14 mouse cellular contexts compared by ENCODE assay signal in the genomic region with DNA sequence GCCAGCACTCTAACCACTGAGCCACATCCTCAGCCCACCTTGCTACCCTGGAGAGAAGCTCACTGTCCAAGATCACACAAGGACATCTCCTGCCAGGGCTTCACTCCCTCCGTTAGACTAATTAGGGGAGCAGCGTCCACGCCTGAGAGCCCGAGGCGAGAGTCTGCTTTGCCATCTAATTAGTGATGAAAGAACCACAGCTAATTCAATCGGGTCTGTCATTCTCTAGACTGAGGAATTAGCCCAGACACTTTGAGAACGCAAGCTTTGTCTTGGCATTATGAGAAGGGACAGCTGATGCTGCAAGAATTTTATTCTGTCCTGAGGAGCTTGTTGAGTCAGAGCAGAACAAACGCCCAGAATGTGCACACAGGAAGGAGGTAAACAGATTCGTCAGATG.
DNase-seq lines count a peak whose midpoint lies in the region; ATAC-seq lines count a peak whose summit lies in the region.
"Had no signal": no experiment of that assay in that cellular context is flagged by ENCODE, and none has a peak within 500 bp of the region (broad histone marks: within the 10 kb centered on the region; RNA-seq: fewer than 3 reads in every experiment).

No protein-coding gene starts in this region.

- no peak overlapping the region for H3K9ac ChIP-seq in midbrain, embryonic 11.5 days (ENCODE audit: low read length)
- H3K9ac ChIP-seq: embryonic facial prominence, embryonic 13.5 days; heart, embryonic 13.5 days had no signal

- H3K27me3 ChIP-seq in midbrain, embryonic 11.5 days (ENCODE audit: control insufficient read depth, insufficient read depth, low read length), result no peaks in the 10 kb centered on the region
- H3K27me3 ChIP-seq in midbrain, embryonic 10.5 days (ENCODE audit: low read depth, poor library complexity, severe bottlenecking), result no peaks in the 10 kb centered on the region
- H3K27me3 ChIP-seq: embryonic facial prominence, embryonic 13.5 days; heart, embryonic 13.5 days had no signal

- no peaks in the 10 kb centered on the region for H3K9me3 ChIP-seq in midbrain, embryonic 11.5 days (ENCODE audit: control insufficient read depth, low read length)
- H3K9me3 ChIP-seq in midbrain, embryonic 10.5 days (replicated peaks), result no peaks in the 10 kb centered on the region
- H3K9me3 ChIP-seq: embryonic facial prominence, embryonic 13.5 days; heart, embryonic 13.5 days had no signal

- no peaks in the 10 kb centered on the region for H3K36me3 ChIP-seq in midbrain, embryonic 11.5 days (ENCODE audit: control insufficient read depth, insufficient read depth, low read length)
- no peaks in the 10 kb centered on the region for H3K36me3 ChIP-seq in midbrain, embryonic 10.5 days
- H3K36me3 ChIP-seq: embryonic facial prominence, embryonic 13.5 days; heart, embryonic 13.5 days had no signal

- peak; percentile 61; the same call in 1 of the 2 replicates for ATAC-seq in midbrain, embryonic 11.5 days (ENCODE audit: low FRiP score)
- ATAC-seq: activated CD4-positive, CD25-positive, alpha-beta regulatory T cell, adult 4 months had no signal

- no peaks in the 10 kb centered on the region; the same call in 1 of the 2 replicates for H3K4me1 ChIP-seq in midbrain, embryonic 11.5 days (ENCODE audit: control insufficient read depth, insufficient read depth, low read length)
- H3K4me1 ChIP-seq in midbrain, embryonic 10.5 days, result no peaks in the 10 kb centered on the region
- H3K4me1 ChIP-seq: heart, embryonic 13.5 days had no signal

- no peak overlapping the region for H3K27ac ChIP-seq in midbrain, embryonic 11.5 days (ENCODE audit: low read depth, low read length)
- H3K27ac ChIP-seq in midbrain, embryonic 10.5 days (replicated peaks), result no peak overlapping the region
- H3K27ac ChIP-seq: embryonic facial prominence, embryonic 13.5 days; gastrocnemius, adult 2 months; heart, embryonic 13.5 days; layer of hippocampus, adult 2 months had no signal

- WGBS in midbrain, embryonic 11.5 days, result 40% methylated on average over 9 of the region's 9 CpGs
- WGBS in midbrain, embryonic 10.5 days, result 40% methylated on average over 9 of the region's 9 CpGs

- H3K4me3 ChIP-seq in midbrain, embryonic 11.5 days (ENCODE audit: low read depth, low read length), result no peak overlapping the region
- no peak overlapping the region for H3K4me3 ChIP-seq in midbrain, embryonic 10.5 days
- H3K4me3 ChIP-seq: embryonic facial prominence, embryonic 13.5 days; gastrocnemius, adult 2 months; heart, embryonic 13.5 days; layer of hippocampus, adult 2 months had no signal

- H3K4me2 ChIP-seq in midbrain, embryonic 11.5 days, result no peak overlapping the region
- H3K4me2 ChIP-seq: embryonic facial prominence, embryonic 13.5 days; heart, embryonic 13.5 days had no signal

- DNase-seq in cerebellum, adult 11-12 months, result peak; percentile 2
- no peak for DNase-seq in cerebellum, adult 11 months
- DNase-seq in midbrain, embryonic 11.5 days (ENCODE audit: low spot score, missing footprints), result no peak
- no peak for DNase-seq in midbrain, embryonic 10.5 days (ENCODE audit: low spot score)
- DNase-seq in layer of hippocampus, postnatal 10 days (ENCODE audit: low spot score in 2 of 2), result peak; percentile 12 to 20
- DNase-seq in urinary bladder, adult 2 months (ENCODE audit: low spot score), result no peak
- no peak for DNase-seq in lung, postnatal 10 days
- DNase-seq in heart, postnatal 4 days, result no peak
- DNase-seq: gastrocnemius, adult 2 months; lung, postnatal 14 days had no signal

Comparison
In these comparisons a context has a peak if more than half of its experiments do, and no peak if none do; other contexts are left out.
1. DNase-seq: peak in cerebellum, adult 11-12 months (single experiment) and layer of hippocampus, postnatal 10 days (2 of 2); none in cerebellum, adult 11 months (single experiment), midbrain, embryonic 11.5 days (single experiment), midbrain, embryonic 10.5 days (single experiment), urinary bladder, adult 2 months (single experiment), lung, postnatal 10 days (single experiment) and heart, postnatal 4 days (single experiment).